Mouse (Mus musculus): ENCODE results near the gene 4930579F01Rik. TPM values are rescaled to one million over a fixed set of nuclear protein-coding genes. Genes with fewer than 3 reads are reported as not detected.

4930579F01Rik gene
- polyA plus RNA-seq, 1 experiment from 2014 or later, result 0.12 TPM

- Histone ChIP-seq H3K9ac (ENCODE audit: low read depth, low read length) (no peak overlapping the region), H3K27me3 (ENCODE audit: control insufficient read depth, insufficient read depth, low read length) (no peaks in the 10 kb centered on the region), H3K27ac (ENCODE audit: low read depth, low read length) (no peak overlapping the region), H3K4me3 (ENCODE audit: low read length) (no peak overlapping the region), H3K4me1 (ENCODE audit: control insufficient read depth, insufficient read depth, low read length) (peaks cover 5% of the 10 kb centered on the region; the same call in 1 of the 2 replicates), H3K36me3 (ENCODE audit: control insufficient read depth, insufficient read depth, low read length) (no peaks in the 10 kb centered on the region), H3K9me3 (ENCODE audit: control insufficient read depth, low read length) (no peaks in the 10 kb centered on the region), H3K4me2 (replicated peaks; ENCODE audit: low read depth, low read length) (no peak overlapping the region)
- 57% methylated on average over 11 of the region's 11 CpGs for WGBS
- ATAC-seq (ENCODE audit: low FRiP score, low TSS enrichment), result no peak
Observed at GRCm38 (mm10) chr3:138236546-138237163, 43.0 kb upstream of the 4930579F01Rik start.

GRCm38 (mm10) chr3:138231531-138231930 is 37.9 kb upstream of the 4930579F01Rik start:
- H3K9ac ChIP-seq (ENCODE audit: low read depth, low read length), result no peak overlapping the region
- no peak overlapping the region for H3K4me2 ChIP-seq (replicated peaks; ENCODE audit: low read depth, low read length)
- H3K4me1 ChIP-seq (ENCODE audit: control insufficient read depth, insufficient read depth, low read length), result no peaks in the 10 kb centered on the region
- H3K27me3 ChIP-seq (ENCODE audit: control insufficient read depth, insufficient read depth, low read length), result no peaks in the 10 kb centered on the region
- no peak overlapping the region for H3K4me3 ChIP-seq (ENCODE audit: low read length)
- no peaks in the 10 kb centered on the region for H3K9me3 ChIP-seq (ENCODE audit: control insufficient read depth, low read length)
- ATAC-seq (ENCODE audit: low FRiP score, low TSS enrichment), result no peak
- no peaks in the 10 kb centered on the region for H3K36me3 ChIP-seq (ENCODE audit: control insufficient read depth, insufficient read depth, low read length)
- WGBS, result 91% methylated on average over 2 of the region's 2 CpGs
- H3K27ac ChIP-seq (ENCODE audit: low read depth, low read length), result no peak overlapping the region

- no peak overlapping the region for H3K4me2 ChIP-seq (replicated peaks; ENCODE audit: low read depth, low read length)
- ATAC-seq (ENCODE audit: low FRiP score, low TSS enrichment), result no peak
- H3K9me3 ChIP-seq (ENCODE audit: control insufficient read depth, low read length), result no peaks in the 10 kb centered on the region
- H3K27ac ChIP-seq (ENCODE audit: low read depth, low read length), result no peak overlapping the region
- H3K4me3 ChIP-seq (ENCODE audit: low read length), result no peak overlapping the region
- H3K9ac ChIP-seq (ENCODE audit: low read depth, low read length), result no peak overlapping the region
- no peaks in the 10 kb centered on the region for H3K4me1 ChIP-seq (ENCODE audit: control insufficient read depth, insufficient read depth, low read length)
- no peaks in the 10 kb centered on the region for H3K36me3 ChIP-seq (ENCODE audit: control insufficient read depth, insufficient read depth, low read length)
- H3K27me3 ChIP-seq (ENCODE audit: control insufficient read depth, insufficient read depth, low read length), result no peaks in the 10 kb centered on the region
- 87% methylated on average over 3 of the region's 3 CpGs for WGBS
Observed at GRCm38 (mm10) chr3:138230266-138230665, 36.6 kb upstream of the 4930579F01Rik start.

GRCm38 (mm10) chr3:138229448-138229847 is 35.8 kb upstream of the 4930579F01Rik start:
- H3K9me3 ChIP-seq (ENCODE audit: control insufficient read depth, low read length), result no peaks in the 10 kb centered on the region
- H3K36me3 ChIP-seq (ENCODE audit: control insufficient read depth, insufficient read depth, low read length), result no peaks in the 10 kb centered on the region
- H3K4me1 ChIP-seq (ENCODE audit: control insufficient read depth, insufficient read depth, low read length), result no peaks in the 10 kb centered on the region
- no peak overlapping the region for H3K4me2 ChIP-seq (replicated peaks; ENCODE audit: low read depth, low read length)
- ATAC-seq (ENCODE audit: low FRiP score, low TSS enrichment), result no peak
- H3K9ac ChIP-seq (ENCODE audit: low read depth, low read length), result no peak overlapping the region
- WGBS, result 72% methylated on average over 1 of the region's 1 CpGs
- no peak overlapping the region for H3K4me3 ChIP-seq (ENCODE audit: low read length)
- no peaks in the 10 kb centered on the region for H3K27me3 ChIP-seq (ENCODE audit: control insufficient read depth, insufficient read depth, low read length)
- no peak overlapping the region for H3K27ac ChIP-seq (ENCODE audit: low read depth, low read length)

GRCm38 (mm10) chr3:138227782-138228181 is 34.2 kb upstream of the 4930579F01Rik start:
- no peaks in the 10 kb centered on the region for H3K27me3 ChIP-seq (ENCODE audit: control insufficient read depth, insufficient read depth, low read length)
- 89% methylated on average over 8 of the region's 8 CpGs for WGBS
- no peak overlapping the region for H3K4me3 ChIP-seq (ENCODE audit: low read length)
- ATAC-seq (ENCODE audit: low FRiP score, low TSS enrichment), result no peak
- no peak overlapping the region for H3K27ac ChIP-seq (ENCODE audit: low read depth, low read length)
- H3K9me3 ChIP-seq (ENCODE audit: control insufficient read depth, low read length), result no peaks in the 10 kb centered on the region
- no peaks in the 10 kb centered on the region for H3K4me1 ChIP-seq (ENCODE audit: control insufficient read depth, insufficient read depth, low read length)
- no peak overlapping the region for H3K4me2 ChIP-seq (replicated peaks; ENCODE audit: low read depth, low read length)
- no peaks in the 10 kb centered on the region for H3K36me3 ChIP-seq (ENCODE audit: control insufficient read depth, insufficient read depth, low read length)
- no peak overlapping the region for H3K9ac ChIP-seq (ENCODE audit: low read depth, low read length)

GRCm38 (mm10) chr3:138227082-138227481 is 33.5 kb upstream of the 4930579F01Rik start:
- H3K9me3 ChIP-seq (ENCODE audit: control insufficient read depth, low read length), result no peaks in the 10 kb centered on the region
- H3K27ac ChIP-seq (ENCODE audit: low read depth, low read length), result no peak overlapping the region
- ATAC-seq (ENCODE audit: low FRiP score, low TSS enrichment), result no peak
- no peaks in the 10 kb centered on the region for H3K36me3 ChIP-seq (ENCODE audit: control insufficient read depth, insufficient read depth, low read length)
- H3K4me2 ChIP-seq (replicated peaks; ENCODE audit: low read depth, low read length), result no peak overlapping the region
- no peak overlapping the region for H3K9ac ChIP-seq (ENCODE audit: low read depth, low read length)
- H3K4me1 ChIP-seq (ENCODE audit: control insufficient read depth, insufficient read depth, low read length), result no peaks in the 10 kb centered on the region
- no peaks in the 10 kb centered on the region for H3K27me3 ChIP-seq (ENCODE audit: control insufficient read depth, insufficient read depth, low read length)
- WGBS, result 100% methylated on average over 2 of the region's 2 CpGs
- no peak overlapping the region for H3K4me3 ChIP-seq (ENCODE audit: low read length)

- no peak overlapping the region for H3K9ac ChIP-seq (ENCODE audit: low read depth, low read length)
- 96% methylated on average over 6 of the region's 6 CpGs for WGBS
- H3K27ac ChIP-seq (ENCODE audit: low read depth, low read length), result no peak overlapping the region
- H3K9me3 ChIP-seq (ENCODE audit: control insufficient read depth, low read length), result no peaks in the 10 kb centered on the region
- H3K4me2 ChIP-seq (replicated peaks; ENCODE audit: low read depth, low read length), result no peak overlapping the region
- H3K4me1 ChIP-seq (ENCODE audit: control insufficient read depth, insufficient read depth, low read length), result no peaks in the 10 kb centered on the region
- H3K36me3 ChIP-seq (ENCODE audit: control insufficient read depth, insufficient read depth, low read length), result no peaks in the 10 kb centered on the region
- no peaks in the 10 kb centered on the region for H3K27me3 ChIP-seq (ENCODE audit: control insufficient read depth, insufficient read depth, low read length)
- no peak overlapping the region for H3K4me3 ChIP-seq (ENCODE audit: low read length)
- ATAC-seq (ENCODE audit: low FRiP score, low TSS enrichment), result no peak
Observed at GRCm38 (mm10) chr3:138226476-138226875, 32.9 kb upstream of the 4930579F01Rik start.

GRCm38 (mm10) chr3:138225853-138226252 is 32.2 kb upstream of the 4930579F01Rik start:
- Histone ChIP-seq H3K36me3 (ENCODE audit: control insufficient read depth, insufficient read depth, low read length) (no peaks in the 10 kb centered on the region), H3K27ac (ENCODE audit: low read depth, low read length) (no peak overlapping the region), H3K9ac (ENCODE audit: low read depth, low read length) (no peak overlapping the region), H3K4me3 (ENCODE audit: low read length) (no peak overlapping the region), H3K27me3 (ENCODE audit: control insufficient read depth, insufficient read depth, low read length) (no peaks in the 10 kb centered on the region), H3K4me2 (replicated peaks; ENCODE audit: low read depth, low read length) (no peak overlapping the region), H3K4me1 (ENCODE audit: control insufficient read depth, insufficient read depth, low read length) (no peaks in the 10 kb centered on the region), H3K9me3 (ENCODE audit: control insufficient read depth, low read length) (no peaks in the 10 kb centered on the region)
- ATAC-seq (ENCODE audit: low FRiP score, low TSS enrichment), result no peak
- 49% methylated on average over 7 of the region's 7 CpGs for WGBS

GRCm38 (mm10) chr3:138225331-138225730 is 31.7 kb upstream of the 4930579F01Rik start:
- H3K4me1 ChIP-seq (ENCODE audit: control insufficient read depth, insufficient read depth, low read length), result no peaks in the 10 kb centered on the region
- WGBS, result 77% methylated on average over 7 of the region's 7 CpGs
- H3K4me2 ChIP-seq (replicated peaks; ENCODE audit: low read depth, low read length), result no peak overlapping the region
- no peak overlapping the region for H3K9ac ChIP-seq (ENCODE audit: low read depth, low read length)
- no peak overlapping the region for H3K4me3 ChIP-seq (ENCODE audit: low read length)
- ATAC-seq (ENCODE audit: low FRiP score, low TSS enrichment), result no peak
- no peaks in the 10 kb centered on the region for H3K9me3 ChIP-seq (ENCODE audit: control insufficient read depth, low read length)
- H3K27me3 ChIP-seq (ENCODE audit: control insufficient read depth, insufficient read depth, low read length), result no peaks in the 10 kb centered on the region
- no peaks in the 10 kb centered on the region for H3K36me3 ChIP-seq (ENCODE audit: control insufficient read depth, insufficient read depth, low read length)
- H3K27ac ChIP-seq (ENCODE audit: low read depth, low read length), result no peak overlapping the region

Measured in kidney, embryonic 14.5 days (tissue).